Mouse (Mus musculus) heart, embryonic 15.5 days (tissue): ENCODE data around the gene Cyp11a1. TPM values are rescaled to one million over a fixed set of nuclear protein-coding genes. Genes with fewer than 3 reads are reported as not detected.

Source experiments
- ATAC-seq: fragments of 200-750 bp; cut with Nextera tagmentation; replicated peaks from 2 replicates; pipeline ENCODE4 v1.8.0; 2017; ENCODE audit warnings: low read depth, moderate TSS enrichment; ENCODE audit not compliant: insufficient number of reproducible peaks, insufficient read depth, low FRiP score
- H3K27ac ChIP-seq: fragments of 300-500 bp; sonication (generic); 2 replicates; pipeline ENCODE4 v1.5.1; 2015; ENCODE audit warnings: mild to moderate bottlenecking, inconsistent platforms
- H3K27me3 ChIP-seq: fragments of 300-500 bp; sonication (generic); 2 replicates; pipeline ENCODE4 v1.6.1; 2015; ENCODE audit warnings: inconsistent platforms
- H3K36me3 ChIP-seq: fragments of 300-500 bp; sonication (generic); 2 replicates; pipeline ENCODE4 v1.6.1; 2015; ENCODE audit warnings: mild to moderate bottlenecking, inconsistent platforms
- H3K4me1 ChIP-seq: fragments of 300-500 bp; sonication (generic); replicated peaks from 2 replicates; pipeline ENCODE4 v1.6.1; 2015; ENCODE audit warnings: inconsistent platforms
- H3K4me2 ChIP-seq: fragments of 300-500 bp; sonication (generic); 2 replicates; pipeline ENCODE4 v1.6.1; 2015; ENCODE audit warnings: inconsistent platforms, mild to moderate bottlenecking, moderate library complexity
- H3K4me3 ChIP-seq: fragments of 300-500 bp; sonication (generic); 2 replicates; pipeline ENCODE4 v1.5.1; 2015; ENCODE audit warnings: mild to moderate bottlenecking, inconsistent platforms
- H3K9ac ChIP-seq: fragments of 300-500 bp; sonication (generic); 2 replicates; pipeline ENCODE4 v1.6.1; 2015; ENCODE audit warnings: mild to moderate bottlenecking, inconsistent platforms
- H3K9me3 ChIP-seq: fragments of 300-500 bp; sonication (generic); replicated peaks from 2 replicates; pipeline ENCODE4 v1.6.1; 2016; ENCODE audit warnings: inconsistent platforms
- WGBS: fragments of 180-500 bp; shearing (Covaris S2); methylation state at CpG from one replicate; pipeline ENCODE4 v1.1.7; 2015; ENCODE audit warnings: mixed read lengths; 5-methylcytosine and 5-hydroxymethylcytosine counted together
- polyA plus RNA-seq: library from polyadenylated mRNA; unstranded; fragments of >200 nt; fragmentation: Nextera tagmentation; extraction: Ambion mirVana; gene quantifications from 2 replicates; pipeline ENCODE4 v1.2.1, GENCODE M21; 2015

Cyp11a1 gene
- polyA plus RNA-seq, 1 experiment from 2014 or later: 0.29 TPM

GRCm38 (mm10) chr9:58031895-58032294, 25.7 kb downstream of the Cyp11a1 start:
- Histone ChIP-seq H3K36me3 (no peaks in the 10 kb centered on the region), H3K9ac (no peak overlapping the region), H3K4me2 (no peak overlapping the region), H3K9me3 (no peaks in the 10 kb centered on the region), H3K27me3 (peaks cover 22% of the 10 kb centered on the region), H3K4me1 (no peaks in the 10 kb centered on the region), H3K27ac (no peak overlapping the region), H3K4me3 (no peak overlapping the region)
- 66% methylated on average over 5 of the region's 5 CpGs for WGBS
- ATAC-seq: no peak

GRCm38 (mm10) chr9:58035519-58035918, 29.3 kb downstream of the Cyp11a1 start:
- no peak overlapping the region for H3K4me2 ChIP-seq
- no peak for ATAC-seq
- 72% methylated on average over 2 of the region's 2 CpGs for WGBS
- H3K27ac ChIP-seq: no peak overlapping the region
- peaks cover 42% of the 10 kb centered on the region for H3K27me3 ChIP-seq
- no peaks in the 10 kb centered on the region for H3K36me3 ChIP-seq
- no peaks in the 10 kb centered on the region; the same call in 1 of the 2 replicates for H3K4me1 ChIP-seq
- H3K9me3 ChIP-seq: no peaks in the 10 kb centered on the region
- H3K4me3 ChIP-seq: no peak overlapping the region
- no peak overlapping the region for H3K9ac ChIP-seq

- no peak for ATAC-seq
- Histone ChIP-seq H3K9me3 (no peaks in the 10 kb centered on the region), H3K4me1 (no peaks in the 10 kb centered on the region; the same call in 1 of the 2 replicates), H3K4me2 (no peak overlapping the region), H3K27ac (no peak overlapping the region), H3K27me3 (peaks cover 42% of the 10 kb centered on the region), H3K4me3 (no peak overlapping the region), H3K9ac (no peak overlapping the region), H3K36me3 (no peaks in the 10 kb centered on the region)
- WGBS: 55% methylated on average over 7 of the region's 7 CpGs
Measured at GRCm38 (mm10) chr9:58035951-58036698, 29.9 kb downstream of the Cyp11a1 start.

GRCm38 (mm10) chr9:58036961-58037360, 30.8 kb downstream of the Cyp11a1 start:
- Histone ChIP-seq H3K4me2 (no peak overlapping the region), H3K36me3 (no peaks in the 10 kb centered on the region), H3K27me3 (peaks cover 42% of the 10 kb centered on the region), H3K4me1 (no peaks in the 10 kb centered on the region; the same call in 1 of the 2 replicates), H3K9me3 (no peaks in the 10 kb centered on the region), H3K4me3 (no peak overlapping the region), H3K9ac (no peak overlapping the region), H3K27ac (no peak overlapping the region)
- ATAC-seq: no peak
- WGBS: 70% methylated on average over 4 of the region's 4 CpGs

- Histone ChIP-seq H3K4me1 (no peaks in the 10 kb centered on the region; the same call in 1 of the 2 replicates), H3K27ac (no peak overlapping the region), H3K36me3 (no peaks in the 10 kb centered on the region), H3K4me3 (no peak overlapping the region), H3K27me3 (peaks cover 37% of the 10 kb centered on the region), H3K9me3 (no peaks in the 10 kb centered on the region), H3K9ac (no peak overlapping the region), H3K4me2 (no peak overlapping the region)
- peak; percentile 25; the same call in 1 of the 2 replicates for ATAC-seq
- WGBS: 36% methylated on average over 19 of the region's 19 CpGs
Measured at GRCm38 (mm10) chr9:58038500-58039168, 32.4 kb downstream of the Cyp11a1 start.

GRCm38 (mm10) chr9:58040977-58041376, 34.8 kb downstream of the Cyp11a1 start:
- no peak for ATAC-seq
- H3K27ac ChIP-seq: no peak overlapping the region
- no peak overlapping the region for H3K9ac ChIP-seq
- H3K9me3 ChIP-seq: no peaks in the 10 kb centered on the region
- H3K4me2 ChIP-seq: no peak overlapping the region
- H3K4me3 ChIP-seq: no peak overlapping the region
- no peaks in the 10 kb centered on the region for H3K36me3 ChIP-seq
- H3K4me1 ChIP-seq: no peaks in the 10 kb centered on the region; the same call in 1 of the 2 replicates
- WGBS: 70% methylated on average over 4 of the region's 4 CpGs
- H3K27me3 ChIP-seq: peaks cover 29% of the 10 kb centered on the region

- no peak for ATAC-seq
- no peaks in the 10 kb centered on the region for H3K9me3 ChIP-seq
- no peak overlapping the region for H3K9ac ChIP-seq
- H3K27ac ChIP-seq: no peak overlapping the region
- no peaks in the 10 kb centered on the region; the same call in 1 of the 2 replicates for H3K4me1 ChIP-seq
- H3K4me2 ChIP-seq: no peak overlapping the region
- no peaks in the 10 kb centered on the region for H3K36me3 ChIP-seq
- no peak overlapping the region for H3K4me3 ChIP-seq
- WGBS: 33% methylated on average over 10 of the region's 10 CpGs
- peaks cover 19% of the 10 kb centered on the region for H3K27me3 ChIP-seq
Measured at GRCm38 (mm10) chr9:58042391-58042790, 36.2 kb downstream of the Cyp11a1 start.

GRCm38 (mm10) chr9:58043496-58044017, 37.3 kb downstream of the Cyp11a1 start:
- Histone ChIP-seq H3K36me3 (no peaks in the 10 kb centered on the region), H3K9me3 (no peaks in the 10 kb centered on the region), H3K4me1 (peaks cover 7% of the 10 kb centered on the region), H3K27ac (no peak overlapping the region), H3K9ac (no peak overlapping the region), H3K4me2 (no peak overlapping the region), H3K4me3 (no peak overlapping the region), H3K27me3 (0 out of 2 replicates have a peak, but pooled peaks cover 8% of the 10 kb centered on the region)
- 81% methylated on average over 10 of the region's 10 CpGs for WGBS
- ATAC-seq: no peak

GRCm38 (mm10) chr9:58044828-58045227, 38.6 kb downstream of the Cyp11a1 start:
- H3K9me3 ChIP-seq: no peaks in the 10 kb centered on the region
- no peak overlapping the region for H3K4me3 ChIP-seq
- H3K4me2 ChIP-seq: no peak overlapping the region
- H3K9ac ChIP-seq: no peak overlapping the region
- no peak overlapping the region for H3K27ac ChIP-seq
- H3K4me1 ChIP-seq: peaks cover 12% of the 10 kb centered on the region
- 51% methylated on average over 10 of the region's 10 CpGs for WGBS
- H3K36me3 ChIP-seq: no peaks in the 10 kb centered on the region
- no peak for ATAC-seq
- H3K27me3 ChIP-seq: peaks cover 3% of the 10 kb centered on the region

GRCm38 (mm10) chr9:58045646-58046045, 39.4 kb downstream of the Cyp11a1 start:
- H3K9ac ChIP-seq: no peak overlapping the region
- no peak for ATAC-seq

GRCm38 (mm10) chr9:58047061-58047460, 40.9 kb downstream of the Cyp11a1 start:
- no peaks in the 10 kb centered on the region for H3K9me3 ChIP-seq
- peaks cover 12% of the 10 kb centered on the region for H3K4me1 ChIP-seq
- WGBS: 65% methylated on average over 10 of the region's 10 CpGs
- H3K27ac ChIP-seq: no peak overlapping the region
- no peak overlapping the region for H3K4me3 ChIP-seq
- H3K4me2 ChIP-seq: no peak overlapping the region
- ATAC-seq: no peak
- no peak overlapping the region for H3K9ac ChIP-seq
- peaks cover 16% of the 10 kb centered on the region for H3K27me3 ChIP-seq
- H3K36me3 ChIP-seq: no peaks in the 10 kb centered on the region

More at GRCm38 (mm10) chr9:58045646-58046045, 39.4 kb downstream of the Cyp11a1 start:
- Histone ChIP-seq H3K4me3 (no peak overlapping the region), H3K4me2 (no peak overlapping the region), H3K27me3 (peaks cover 11% of the 10 kb centered on the region), H3K27ac (no peak overlapping the region), H3K36me3 (no peaks in the 10 kb centered on the region), H3K9me3 (no peaks in the 10 kb centered on the region), H3K4me1 (peaks cover 12% of the 10 kb centered on the region)
- WGBS: 38% methylated on average over 4 of the region's 4 CpGs
